Mouse (Mus musculus) neural tube, embryonic 14.5 days (tissue): Measurements from ENCODE around the gene Slc2a9. TPM values are rescaled to one million over a fixed set of nuclear protein-coding genes. Genes with fewer than 3 reads are reported as not detected.

ENCODE experiments used
- ATAC-seq: fragments of 200-750 bp; cut with Nextera tagmentation; 2 replicates; pipeline ENCODE4 v1.8.0; 2017; ENCODE audit warnings: low read depth, mild to moderate bottlenecking, moderate TSS enrichment, moderate library complexity
- H3K27ac ChIP-seq: fragments of 300-500 bp; sonication (generic); 2 replicates; pipeline ENCODE4 v1.5.1; 2014; ENCODE audit warnings: low read depth, mild to moderate bottlenecking, control low read depth, low read length, moderate library complexity, mixed read lengths
- H3K27me3 ChIP-seq: fragments of 300-500 bp; sonication (generic); 2 replicates; pipeline ENCODE4 v1.6.1; 2014; ENCODE audit warnings: low read length; ENCODE audit not compliant: control insufficient read depth, insufficient read depth
- H3K36me3 ChIP-seq: fragments of 300-500 bp; sonication (generic); 2 replicates; pipeline ENCODE4 v1.6.1; 2014; ENCODE audit warnings: low read length, mixed read lengths; ENCODE audit not compliant: control insufficient read depth, insufficient read depth
- H3K4me1 ChIP-seq: fragments of 300-500 bp; sonication (generic); 2 replicates; pipeline ENCODE4 v1.6.1; 2014; ENCODE audit warnings: low read length; ENCODE audit not compliant: control insufficient read depth, insufficient read depth
- H3K4me2 ChIP-seq: fragments of 300-500 bp; sonication (generic); 2 replicates; pipeline ENCODE4 v1.6.1; 2014; ENCODE audit warnings: mild to moderate bottlenecking, low read depth, low read length, control low read depth
- H3K4me3 ChIP-seq: fragments of 300-500 bp; sonication (generic); 2 replicates; pipeline ENCODE4 v1.5.1; 2014; ENCODE audit warnings: low read depth, low read length, control low read depth, mixed read lengths
- H3K9ac ChIP-seq: fragments of 300-500 bp; sonication (generic); replicated peaks from 2 replicates; pipeline ENCODE4 v1.6.1; 2014; ENCODE audit warnings: low read depth, mild to moderate bottlenecking, control low read depth, low read length, mixed read lengths
- H3K9me3 ChIP-seq: fragments of 300-500 bp; sonication (generic); 2 replicates; pipeline ENCODE4 v1.6.1; 2016; ENCODE audit warnings: low read length; ENCODE audit not compliant: control insufficient read depth
- WGBS: fragments of 180-500 bp; shearing (Covaris S2); extraction: QIAGEN DNeasy Blood & Tissue Kit; methylation state at CpG from one replicate; pipeline ENCODE4 v1.1.7; 2014; 5-methylcytosine and 5-hydroxymethylcytosine counted together
- polyA plus RNA-seq: library from polyadenylated mRNA; unstranded; fragments of >200 nt; fragmentation: Nextera tagmentation; extraction: Ambion mirVana; gene quantifications from 2 replicates; pipeline ENCODE4 v1.2.1, GENCODE M21; 2014

Slc2a9 gene
- polyA plus RNA-seq, 1 experiment from 2014 or later = 0.80 TPM

DNA sequence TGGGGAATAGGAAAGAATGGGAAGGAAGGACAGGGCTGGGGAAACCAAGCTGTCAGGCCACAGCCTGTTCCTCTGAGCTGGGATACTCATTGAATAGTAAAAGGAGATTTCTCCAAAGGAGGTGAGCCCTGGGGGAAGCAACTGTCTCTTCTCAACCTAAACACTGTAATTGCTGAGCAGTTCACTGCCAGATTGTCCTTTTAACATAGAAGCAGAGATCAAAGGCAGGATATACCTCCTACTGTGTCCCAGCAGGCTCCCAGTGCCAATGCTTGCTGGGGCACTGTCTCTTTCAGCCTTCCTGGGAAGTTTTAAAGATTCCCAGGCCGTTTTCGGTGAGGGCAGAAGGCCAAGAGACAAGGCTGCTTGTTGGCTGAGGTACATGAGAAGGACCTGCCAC lies 10.0 kb upstream of the Slc2a9 start:
- no peaks in the 10 kb centered on the region for H3K36me3 ChIP-seq
- H3K9ac ChIP-seq = no peak overlapping the region
- H3K27ac ChIP-seq = no peak overlapping the region
- H3K9me3 ChIP-seq = no peaks in the 10 kb centered on the region
- no peak overlapping the region for H3K4me2 ChIP-seq
- H3K4me1 ChIP-seq = no peaks in the 10 kb centered on the region
- 4% methylated on average over 2 of the region's 2 CpGs for WGBS
- H3K4me3 ChIP-seq = no peak overlapping the region
- ATAC-seq = no peak
- H3K27me3 ChIP-seq = no peaks in the 10 kb centered on the region

DNA sequence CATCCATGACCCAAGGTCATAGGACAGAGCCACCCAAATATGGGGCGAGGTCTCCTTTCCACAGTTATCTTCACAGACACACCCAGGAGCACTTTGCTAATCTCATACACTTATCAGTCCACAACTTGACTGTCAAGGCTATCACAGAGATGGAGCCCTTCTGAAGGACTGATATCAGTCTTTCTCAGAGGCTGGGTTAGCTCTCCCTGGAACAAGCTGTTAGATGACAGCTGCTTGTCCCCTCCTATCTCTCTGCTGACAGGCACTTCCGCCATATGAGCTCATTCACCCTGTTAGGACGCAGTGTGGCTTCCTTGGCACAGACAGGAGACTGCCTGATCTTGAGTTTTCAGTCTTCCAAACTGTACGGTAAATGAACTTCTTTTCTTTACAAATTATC lies 6.6 kb upstream of the Slc2a9 start:
- WGBS = 93% methylated on average over 4 of the region's 4 CpGs
- no peaks in the 10 kb centered on the region for H3K4me1 ChIP-seq
- ATAC-seq = no peak
- no peaks in the 10 kb centered on the region for H3K27me3 ChIP-seq
- no peak overlapping the region for H3K9ac ChIP-seq
- no peak overlapping the region for H3K4me2 ChIP-seq
- no peak overlapping the region for H3K4me3 ChIP-seq
- no peak overlapping the region for H3K27ac ChIP-seq
- no peaks in the 10 kb centered on the region for H3K9me3 ChIP-seq
- no peaks in the 10 kb centered on the region for H3K36me3 ChIP-seq

DNA sequence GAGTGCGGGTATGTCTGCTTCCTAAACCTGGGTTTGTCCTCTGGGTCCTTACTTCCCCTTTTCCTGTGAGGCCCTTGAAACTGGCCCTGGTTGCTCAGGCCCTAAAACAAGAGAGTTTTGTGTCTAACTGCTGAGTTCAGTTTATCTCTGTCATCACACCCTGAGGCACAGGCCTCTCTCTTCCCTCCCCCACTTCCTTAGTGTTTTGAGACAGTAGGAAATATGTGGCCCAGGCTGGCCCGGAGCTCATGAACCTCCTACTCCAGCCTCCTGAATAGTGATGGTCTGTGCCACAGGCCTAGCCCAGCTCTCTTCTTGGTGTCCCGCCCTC lies 2.5 kb upstream of the Slc2a9 start:
- 87% methylated on average over 3 of the region's 3 CpGs for WGBS
- Histone ChIP-seq H3K4me1 (no peaks in the 10 kb centered on the region), H3K27me3 (no peaks in the 10 kb centered on the region), H3K4me2 (no peak overlapping the region), H3K27ac (no peak overlapping the region), H3K9ac (no peak overlapping the region), H3K9me3 (no peaks in the 10 kb centered on the region), H3K36me3 (no peaks in the 10 kb centered on the region), H3K4me3 (no peak overlapping the region)
- no peak for ATAC-seq

DNA sequence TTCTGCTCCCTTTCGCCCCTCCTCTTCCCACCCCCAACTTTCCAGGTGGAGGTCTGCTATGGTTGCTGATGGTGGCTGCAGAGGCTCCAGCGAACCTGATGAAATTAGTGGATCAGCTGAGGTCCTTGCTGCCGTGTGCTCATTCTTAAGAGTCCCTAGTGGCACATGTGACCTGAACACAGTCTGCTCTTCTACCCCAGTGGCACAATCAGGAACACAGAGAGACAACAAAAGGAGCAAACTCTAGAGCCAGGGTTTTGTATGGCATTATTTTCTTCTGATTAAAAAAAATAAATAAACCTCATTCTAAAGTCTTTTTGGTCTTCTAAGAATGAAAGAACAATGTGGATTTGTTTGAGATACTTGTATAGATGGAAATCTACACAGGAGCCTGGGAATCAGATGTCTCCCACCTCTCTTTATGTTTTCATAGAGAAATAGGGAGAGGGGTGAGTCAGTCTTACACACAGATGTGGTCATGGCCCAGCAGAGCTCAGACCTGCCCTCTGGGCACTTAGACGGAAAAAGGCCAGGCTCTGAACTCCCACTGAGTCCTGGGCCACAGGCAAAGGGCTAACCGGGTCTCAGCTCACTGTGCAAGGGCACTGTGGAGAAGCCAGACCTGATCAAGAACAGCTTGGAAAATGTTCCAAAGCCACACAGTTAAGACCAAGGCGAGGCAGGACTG lies 1.9 kb upstream of the Slc2a9 start:
- H3K9me3 ChIP-seq = no peaks in the 10 kb centered on the region
- no peak overlapping the region for H3K9ac ChIP-seq
- no peak overlapping the region for H3K27ac ChIP-seq
- H3K4me1 ChIP-seq = no peaks in the 10 kb centered on the region
- no peaks in the 10 kb centered on the region for H3K36me3 ChIP-seq
- H3K4me2 ChIP-seq = no peak overlapping the region
- no peaks in the 10 kb centered on the region for H3K27me3 ChIP-seq
- 68% methylated on average over 6 of the region's 6 CpGs for WGBS
- H3K4me3 ChIP-seq = no peak overlapping the region
- no peak; the same call in 1 of the 2 replicates for ATAC-seq

DNA sequence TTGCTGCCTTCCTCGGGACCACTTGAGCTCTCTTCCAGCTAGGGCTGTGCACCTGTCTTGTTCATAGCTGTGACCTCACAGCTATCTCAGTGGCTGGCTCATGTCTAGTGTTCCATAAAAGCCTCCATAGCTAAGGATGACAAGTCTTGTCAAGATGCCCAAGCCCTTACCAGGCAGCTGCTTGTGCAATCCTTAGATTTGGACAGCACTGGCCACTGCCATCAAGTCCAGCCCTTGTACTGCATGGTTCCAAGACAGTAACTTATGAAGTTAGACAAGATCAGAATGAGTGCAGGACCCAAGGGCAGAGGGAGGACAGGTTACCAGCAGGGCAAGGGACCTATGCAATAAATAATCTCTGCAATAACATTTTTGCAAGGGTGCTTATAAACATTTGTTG lies 1.2 kb upstream of the Slc2a9 start:
- Histone ChIP-seq H3K9me3 (no peaks in the 10 kb centered on the region), H3K27ac (no peak overlapping the region), H3K4me2 (no peak overlapping the region), H3K9ac (no peak overlapping the region), H3K4me1 (no peaks in the 10 kb centered on the region), H3K36me3 (no peaks in the 10 kb centered on the region), H3K27me3 (no peaks in the 10 kb centered on the region), H3K4me3 (no peak overlapping the region)
- 89% methylated on average over 1 of the region's 1 CpGs for WGBS
- ATAC-seq = no peak

DNA sequence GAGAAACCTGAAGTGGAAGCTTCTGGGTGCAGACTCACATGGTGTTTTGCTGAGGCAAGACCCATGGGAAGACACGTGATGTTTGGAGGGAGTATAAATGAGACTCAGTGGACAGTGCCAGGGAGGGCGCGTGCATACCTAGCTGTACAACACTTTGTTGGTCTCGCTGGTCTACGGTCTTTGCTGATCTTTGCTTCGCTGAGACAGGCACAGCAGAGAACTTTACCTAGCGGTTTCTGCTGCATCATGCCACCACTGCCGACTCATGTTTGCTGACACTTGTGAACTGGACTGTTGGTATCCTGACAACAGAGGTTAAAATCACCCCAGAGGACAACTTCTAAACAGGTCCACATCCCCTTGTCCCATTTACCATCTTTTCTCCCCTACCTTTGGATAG lies 2.9 kb downstream of the Slc2a9 start:
- Histone ChIP-seq H3K4me3 (no peak overlapping the region), H3K4me2 (no peak overlapping the region), H3K9me3 (no peaks in the 10 kb centered on the region), H3K4me1 (no peaks in the 10 kb centered on the region), H3K27ac (no peak overlapping the region), H3K27me3 (no peaks in the 10 kb centered on the region), H3K9ac (no peak overlapping the region), H3K36me3 (no peaks in the 10 kb centered on the region)
- ATAC-seq = no peak
- WGBS = 94% methylated on average over 8 of the region's 8 CpGs

DNA sequence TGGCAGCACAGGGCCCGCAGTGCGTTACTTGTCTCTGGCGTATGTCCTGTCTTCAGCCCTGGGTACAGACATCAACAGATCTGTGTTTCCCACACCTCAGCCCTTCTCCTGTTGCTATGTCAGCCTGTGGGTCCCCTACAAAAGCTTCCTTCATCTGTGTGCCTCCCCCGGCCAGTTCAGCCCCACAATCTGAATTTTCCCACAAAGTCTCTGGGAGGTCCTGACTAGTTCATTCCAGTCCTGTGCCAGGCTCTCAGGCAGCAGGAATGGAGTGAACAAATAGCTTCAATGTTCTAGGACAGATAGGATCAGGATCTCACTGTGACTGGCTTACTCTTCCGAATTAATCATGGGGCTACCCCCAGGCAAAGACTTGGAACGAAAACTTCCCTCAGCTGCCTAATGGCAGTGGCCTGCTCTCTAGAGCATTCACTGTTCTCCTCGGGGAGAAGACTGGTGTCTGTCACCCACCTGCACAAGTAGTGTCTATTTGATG lies 3.6 kb downstream of the Slc2a9 start:
- 73% methylated on average over 7 of the region's 7 CpGs for WGBS
- Histone ChIP-seq H3K4me3 (no peak overlapping the region), H3K9me3 (no peaks in the 10 kb centered on the region), H3K4me1 (no peaks in the 10 kb centered on the region), H3K9ac (no peak overlapping the region), H3K27ac (no peak overlapping the region), H3K36me3 (no peaks in the 10 kb centered on the region), H3K27me3 (no peaks in the 10 kb centered on the region), H3K4me2 (no peak overlapping the region)
- peak; percentile 31; the same call in 1 of the 2 replicates for ATAC-seq

DNA sequence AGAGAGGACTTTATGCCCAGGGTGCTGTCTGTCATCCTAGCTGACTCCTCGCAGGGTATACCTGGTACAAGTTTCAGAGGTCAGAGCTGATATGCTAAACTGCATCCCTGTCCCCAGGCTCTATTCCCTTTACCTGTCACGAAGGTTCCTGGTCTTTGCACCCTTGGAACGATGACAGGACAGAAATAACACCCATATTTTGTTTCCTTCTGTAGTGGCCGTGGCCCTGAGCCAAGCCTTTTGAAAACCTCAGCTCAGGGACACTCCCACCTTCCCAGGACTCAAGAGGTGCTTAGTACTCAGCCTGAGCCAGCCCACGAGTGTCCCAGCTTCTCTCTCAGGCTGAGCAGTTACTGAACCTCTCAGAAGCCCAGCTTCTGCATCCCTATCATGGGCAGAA lies 4.5 kb downstream of the Slc2a9 start:
- Histone ChIP-seq H3K27me3 (no peaks in the 10 kb centered on the region), H3K36me3 (no peaks in the 10 kb centered on the region), H3K4me1 (no peaks in the 10 kb centered on the region), H3K4me2 (no peak overlapping the region), H3K9me3 (no peaks in the 10 kb centered on the region), H3K9ac (no peak overlapping the region), H3K27ac (no peak overlapping the region), H3K4me3 (no peak overlapping the region)
- WGBS = 70% methylated on average over 5 of the region's 5 CpGs
- ATAC-seq = no peak

DNA sequence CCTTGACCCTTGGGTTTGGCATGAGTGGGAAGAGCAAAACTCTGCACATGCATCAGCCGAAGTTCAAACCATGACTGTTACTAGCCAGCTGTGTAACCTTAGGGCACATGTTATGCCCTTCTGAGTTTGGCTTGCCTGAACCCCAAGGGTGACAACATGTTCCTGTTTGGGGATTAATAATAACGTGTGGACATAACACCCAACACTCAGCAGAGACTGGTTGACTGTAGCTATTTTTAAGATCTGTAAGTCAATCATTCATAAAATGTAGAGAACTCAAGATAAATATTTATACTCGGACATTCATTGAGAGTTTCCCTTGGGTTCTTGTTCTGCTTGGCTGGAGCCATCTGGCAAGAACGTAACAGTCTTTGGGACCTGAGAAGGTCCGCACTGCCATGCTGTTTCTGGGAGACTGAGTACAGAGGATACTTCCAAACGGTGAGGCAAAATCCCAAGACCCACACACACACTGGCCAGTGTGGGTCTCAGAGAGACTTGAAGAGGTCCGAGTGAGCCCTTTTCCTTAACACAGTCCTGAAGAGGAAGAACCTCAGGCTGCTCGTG lies 6.4 kb downstream of the Slc2a9 start:
- Histone ChIP-seq H3K36me3 (no peaks in the 10 kb centered on the region), H3K4me3 (no peak overlapping the region), H3K4me1 (no peaks in the 10 kb centered on the region), H3K9me3 (no peaks in the 10 kb centered on the region), H3K27ac (no peak overlapping the region), H3K9ac (no peak overlapping the region), H3K4me2 (no peak overlapping the region), H3K27me3 (no peaks in the 10 kb centered on the region)
- no peak for ATAC-seq
- WGBS = 83% methylated on average over 8 of the region's 8 CpGs
